Mouse (Mus musculus): ENCODE results near the gene Zar1l. TPM values are rescaled to one million over a fixed set of nuclear protein-coding genes. Genes with fewer than 3 reads are reported as not detected.
A peak's percentile ranks its signal among the peaks of the same experiment; 100 is the strongest.

Gene Zar1l
- total RNA-seq, 2 experiments from 2014 or later = 1.3 to 1.6 TPM

- no peak for DNase-seq (ENCODE audit: low spot score in 2 of 2)
Measured at GRCm38 (mm10) chr5:150490285-150490684, 27.7 kb downstream of the Zar1l start.

DNA sequence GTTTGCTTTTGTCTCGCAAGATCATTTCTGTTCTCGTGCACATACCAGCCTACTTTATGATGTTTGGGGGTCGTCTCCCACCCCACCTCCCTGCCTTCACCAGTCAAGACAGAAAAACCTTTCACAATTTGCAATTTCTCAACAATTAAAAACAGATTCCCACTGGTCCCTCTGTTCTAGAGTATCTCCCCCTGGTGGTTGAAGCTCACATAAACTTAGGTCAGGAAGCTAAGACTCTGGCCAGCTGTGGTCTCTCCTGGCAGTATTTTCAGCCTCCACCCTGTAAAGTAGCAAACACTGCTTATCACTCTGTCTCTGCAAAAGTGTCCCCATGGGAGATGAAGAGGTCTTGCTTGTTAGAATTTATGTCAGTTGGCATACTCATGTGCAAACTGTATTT is 32.8 kb downstream of the Zar1l start:
- DNase-seq (ENCODE audit: low spot score in 2 of 2) = no peak

DNA sequence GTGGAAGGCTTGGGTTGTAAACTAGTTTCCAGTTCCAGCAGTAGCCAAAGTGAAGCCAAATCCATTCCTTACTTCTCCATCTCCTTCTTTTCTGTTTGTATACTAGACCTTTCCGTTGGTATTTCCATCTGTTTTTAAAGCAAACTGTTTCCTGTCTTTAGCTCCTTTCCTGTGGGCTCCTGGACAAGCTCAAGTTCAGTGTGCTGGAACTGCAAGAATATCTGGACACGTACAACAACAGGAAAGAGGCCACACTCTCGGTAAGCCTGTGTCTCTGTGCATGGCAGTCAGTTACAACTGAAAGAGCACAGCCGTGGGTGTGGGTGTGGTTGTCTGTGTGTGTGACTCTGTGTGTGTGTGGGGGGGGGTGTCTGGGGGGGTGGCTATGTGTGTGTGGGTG is 39.4 kb downstream of the Zar1l start:
- DNase-seq (ENCODE audit: low spot score in 2 of 2) = no peak

DNA sequence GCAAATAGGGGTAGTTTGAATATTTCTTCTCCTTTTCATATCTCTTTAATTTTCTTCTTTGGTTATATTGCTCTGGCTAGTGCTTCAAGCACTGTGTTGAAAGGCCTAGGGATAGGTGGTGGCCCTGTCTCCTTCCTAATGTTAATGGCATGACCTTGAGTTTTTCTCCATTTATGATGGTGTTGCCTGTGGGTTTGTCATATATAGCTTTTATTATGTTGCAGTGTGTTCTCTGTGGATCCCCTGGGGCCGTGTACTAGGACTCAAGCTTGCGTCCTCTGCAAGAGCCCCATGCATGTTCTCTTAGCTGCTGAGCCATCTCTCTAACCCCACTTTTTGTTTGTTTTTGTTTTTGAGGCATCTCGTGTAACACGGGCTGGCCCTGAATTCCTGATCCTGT is 40.6 kb downstream of the Zar1l start:
- DNase-seq (ENCODE audit: low spot score in 2 of 2) = no peak

DNA sequence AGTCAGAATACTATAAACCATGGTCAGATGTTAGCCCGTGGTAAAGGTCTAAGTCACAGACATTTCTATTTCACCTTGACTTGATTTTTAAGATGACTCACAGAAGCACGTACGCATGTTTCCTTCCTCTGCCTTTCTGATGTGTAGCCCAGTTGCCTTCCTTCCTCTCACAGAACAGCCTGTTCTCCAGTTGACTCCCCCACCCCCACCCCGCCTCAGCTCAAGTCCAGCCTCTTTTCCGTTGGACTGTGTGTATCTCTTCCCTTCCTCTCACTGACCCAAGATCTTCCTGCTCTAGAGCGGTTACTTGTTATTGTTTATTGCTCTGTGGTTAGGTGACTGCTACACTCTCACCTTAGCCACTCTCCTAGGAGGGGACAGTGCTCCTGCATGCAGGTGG is 49.5 kb downstream of the Zar1l start:
- no peak for DNase-seq (ENCODE audit: low spot score in 2 of 2)

- peak; percentile 79 to 86 for DNase-seq (ENCODE audit: low spot score in 2 of 2)
Measured at GRCm38 (mm10) chr5:150466132-150466531, 51.8 kb downstream of the Zar1l start.

- DNase-seq (ENCODE audit: low spot score in 2 of 2) = no peak
Measured at GRCm38 (mm10) chr5:150465218-150465617, 52.7 kb downstream of the Zar1l start.

DNA sequence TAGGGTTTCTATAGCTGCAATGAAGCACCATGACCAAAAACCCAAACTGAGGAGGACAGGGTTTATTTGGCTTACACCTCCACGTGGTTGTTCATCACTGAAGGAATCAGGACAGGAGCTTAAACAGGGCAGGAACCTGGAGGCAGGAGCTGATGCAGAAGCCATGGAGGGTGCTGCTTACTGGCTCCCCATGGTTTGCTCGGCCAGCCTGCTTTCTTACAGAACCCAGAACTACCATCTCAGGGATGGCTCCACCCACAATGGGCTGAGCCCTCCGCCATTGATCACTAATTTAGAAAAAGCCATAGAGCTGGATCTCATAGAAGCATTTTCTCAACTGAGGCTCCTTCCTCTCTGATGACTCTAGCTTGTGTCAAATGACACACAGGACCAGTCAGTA is 53.2 kb downstream of the Zar1l start:
- no peak for DNase-seq (ENCODE audit: low spot score in 2 of 2)

- DNase-seq (ENCODE audit: low spot score in 2 of 2) = no peak
Measured at GRCm38 (mm10) chr5:150459801-150460200, 58.2 kb downstream of the Zar1l start.

GRCm38 (mm10) chr5:150457904-150458739 is 59.8 kb downstream of the Zar1l start:
- DNase-seq (ENCODE audit: low spot score in 2 of 2) = no peak

DNA sequence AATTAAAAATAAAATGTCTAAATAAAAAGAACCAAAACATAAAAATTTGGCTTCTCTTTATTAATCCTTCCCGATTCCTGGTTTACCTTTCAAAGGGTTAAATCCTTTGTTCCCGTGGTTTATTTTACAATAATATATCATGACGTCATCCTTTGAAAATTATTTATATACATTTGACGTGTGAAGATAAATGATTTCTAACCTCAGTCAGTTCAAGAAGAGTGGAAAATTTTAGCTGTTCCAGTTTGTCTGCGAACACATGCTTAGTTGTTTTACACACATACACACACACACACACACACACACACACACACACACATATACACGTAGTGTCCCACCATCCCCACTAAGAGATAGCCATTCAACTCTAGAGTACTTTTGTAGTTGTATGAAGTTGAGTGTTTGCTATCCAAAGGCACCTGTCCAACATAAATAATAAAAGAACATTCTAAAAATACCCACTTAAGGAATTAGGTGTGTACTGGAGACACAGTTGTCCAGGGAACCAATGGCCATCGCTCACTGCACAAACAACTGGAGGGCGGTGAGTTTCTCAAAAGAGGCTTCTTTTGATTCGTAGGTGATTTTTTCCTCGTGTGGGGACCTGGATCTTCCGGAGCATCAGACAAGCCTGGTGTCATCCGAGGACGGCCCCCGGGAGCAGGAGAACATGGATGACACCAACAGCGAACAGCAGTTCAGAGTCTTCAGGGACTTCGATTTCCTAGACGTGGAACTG is 60.6 kb downstream of the Zar1l start:
- no peak for DNase-seq (ENCODE audit: low spot score in 2 of 2)

Other genes starting within 250 kb of the Zar1l start
- gene Brca2, start 4.5 kb upstream of the Zar1l start, total RNA-seq (2021) = 1 to 10 TPM; 4.6 to 8.3 TPM
- gene N4bp2l1, start 79.0 kb upstream of the Zar1l start, total RNA-seq (2021) = 10 to 100 TPM; 53.9 to 58.4 TPM
- gene N4bp2l2, start 148.0 kb upstream of the Zar1l start, total RNA-seq (2021) = 10 to 100 TPM; 82.2 to 88.5 TPM
- 10 to 100 TPM; 73.1 to 75.1 TPM for gene Pds5b, start 155.6 kb upstream of the Zar1l start, total RNA-seq (2021)